Mouse (Mus musculus) stomach, embryonic 16.5 days (tissue): ENCODE measurements around the gene Atp2a3. TPM values are rescaled to one million over a fixed set of nuclear protein-coding genes. Genes with fewer than 3 reads are reported as not detected.

Experiments
- ATAC-seq: fragments of 200-750 bp; cut with Nextera tagmentation; 2 replicates; pipeline ENCODE4 v1.8.0; 2017; ENCODE audit warnings: moderate number of reproducible peaks, moderate TSS enrichment; ENCODE audit not compliant: insufficient read depth, low FRiP score
- H3K27ac ChIP-seq: fragments of 300-500 bp; sonication (generic); 2 replicates; pipeline ENCODE4 v1.5.1; 2014; ENCODE audit warnings: low read length
- H3K27me3 ChIP-seq: fragments of 300-500 bp; sonication (generic); 2 replicates; pipeline ENCODE4 v1.6.1; 2014; ENCODE audit warnings: low read length, control low read depth, mixed read lengths; ENCODE audit not compliant: control insufficient read depth, insufficient read depth
- H3K36me3 ChIP-seq: fragments of 300-500 bp; sonication (generic); 2 replicates; pipeline ENCODE4 v1.6.1; 2014; ENCODE audit warnings: low read length; ENCODE audit not compliant: control insufficient read depth, insufficient read depth
- H3K4me1 ChIP-seq: fragments of 300-500 bp; sonication (generic); 2 replicates; pipeline ENCODE4 v1.6.1; 2014; ENCODE audit warnings: low read length, control low read depth, mixed read lengths; ENCODE audit not compliant: control insufficient read depth, insufficient read depth
- H3K4me2 ChIP-seq: fragments of 300-500 bp; sonication (generic); 2 replicates; pipeline ENCODE4 v1.6.1; 2014; ENCODE audit warnings: low read depth, low read length, mixed read lengths
- H3K4me3 ChIP-seq: fragments of 300-500 bp; sonication (generic); replicated peaks from 2 replicates; pipeline ENCODE4 v1.5.1; 2014; ENCODE audit warnings: mild to moderate bottlenecking, low read length
- H3K9ac ChIP-seq: fragments of 300-500 bp; sonication (generic); 2 replicates; pipeline ENCODE4 v1.6.1; 2014; ENCODE audit warnings: low read length
- H3K9me3 ChIP-seq: fragments of 300-500 bp; sonication (generic); replicated peaks from 2 replicates; pipeline ENCODE4 v1.6.1; 2016; ENCODE audit warnings: low read length, control low read depth; ENCODE audit not compliant: control insufficient read depth
- WGBS: fragments of 180-500 bp; shearing (Covaris S2); extraction: QIAGEN DNeasy Blood & Tissue Kit; methylation state at CpG from one replicate; pipeline ENCODE4 v1.1.7; 2014; 5-methylcytosine and 5-hydroxymethylcytosine counted together
- polyA plus RNA-seq: library from polyadenylated mRNA; unstranded; fragments of >200 nt; fragmentation: Nextera tagmentation; extraction: Ambion mirVana; gene quantifications from 2 replicates; pipeline ENCODE4 v1.2.1, GENCODE M21; 2015

Atp2a3 gene
- polyA plus RNA-seq, 1 experiment from 2014 or later = 23.9 TPM

- Histone ChIP-seq H3K36me3 (no peaks in the 10 kb centered on the region), H3K4me1 (peaks cover 37% of the 10 kb centered on the region), H3K4me3 (no peak overlapping the region), H3K9ac (peak overlapping the region; percentile 23; the same call in 1 of the 2 replicates), H3K27me3 (0 out of 2 replicates have a peak, but pooled peaks cover 4% of the 10 kb centered on the region), H3K4me2 (peak overlapping the region; percentile 24; the same call in 1 of the 2 replicates), H3K27ac (peak overlapping the region; percentile 78), H3K9me3 (no peaks in the 10 kb centered on the region)
- 29% methylated on average over 7 of the region's 7 CpGs for WGBS
- ATAC-seq = peak; percentile 71; the same call in 1 of the 2 replicates
Observed at GRCm38 (mm10) chr11:72963058-72963788, 2.3 kb downstream of the Atp2a3 start.

GRCm38 (mm10) chr11:72963789-72964294, 2.9 kb downstream of the Atp2a3 start:
- Histone ChIP-seq H3K4me1 (peaks cover 37% of the 10 kb centered on the region), H3K27me3 (0 out of 2 replicates have a peak, but pooled peaks cover 4% of the 10 kb centered on the region), H3K9me3 (no peaks in the 10 kb centered on the region), H3K4me2 (peak overlapping the region; percentile 24; the same call in 1 of the 2 replicates), H3K4me3 (no peak overlapping the region), H3K9ac (peak overlapping the region; percentile 23; the same call in 1 of the 2 replicates), H3K36me3 (no peaks in the 10 kb centered on the region), H3K27ac (peak overlapping the region; percentile 78)
- WGBS = 42% methylated on average over 3 of the region's 3 CpGs
- no peak for ATAC-seq

GRCm38 (mm10) chr11:72974995-72975503, 14.1 kb downstream of the Atp2a3 start:
- no peak overlapping the region for H3K4me2 ChIP-seq
- no peak for ATAC-seq
- no peaks in the 10 kb centered on the region for H3K9me3 ChIP-seq
- H3K36me3 ChIP-seq = no peaks in the 10 kb centered on the region
- no peaks in the 10 kb centered on the region for H3K27me3 ChIP-seq
- H3K4me3 ChIP-seq = no peak overlapping the region
- 84% methylated on average over 13 of the region's 13 CpGs for WGBS
- no peak overlapping the region for H3K27ac ChIP-seq
- H3K4me1 ChIP-seq = 0 out of 2 replicates have a peak, but pooled peaks cover 6% of the 10 kb centered on the region
- no peak overlapping the region for H3K9ac ChIP-seq

- ATAC-seq = no peak
- Histone ChIP-seq H3K36me3 (no peaks in the 10 kb centered on the region), H3K27me3 (no peaks in the 10 kb centered on the region), H3K27ac (no peak overlapping the region), H3K9ac (no peak overlapping the region), H3K4me1 (peaks cover 13% of the 10 kb centered on the region; the same call in 1 of the 2 replicates), H3K9me3 (no peaks in the 10 kb centered on the region), H3K4me3 (no peak overlapping the region), H3K4me2 (no peak overlapping the region)
- 87% methylated on average over 9 of the region's 9 CpGs for WGBS
Observed at GRCm38 (mm10) chr11:72982516-72982915, 21.5 kb downstream of the Atp2a3 start.

- Histone ChIP-seq H3K4me2 (no peak overlapping the region), H3K36me3 (no peaks in the 10 kb centered on the region), H3K9me3 (no peaks in the 10 kb centered on the region), H3K27ac (no peak overlapping the region), H3K4me1 (peaks cover 11% of the 10 kb centered on the region; the same call in 1 of the 2 replicates), H3K27me3 (no peaks in the 10 kb centered on the region), H3K9ac (no peak overlapping the region), H3K4me3 (no peak overlapping the region)
- 43% methylated on average over 5 of the region's 5 CpGs for WGBS
- ATAC-seq = no peak
Observed at GRCm38 (mm10) chr11:72983283-72983682, 22.3 kb downstream of the Atp2a3 start.

GRCm38 (mm10) chr11:72986745-72987144, 25.8 kb downstream of the Atp2a3 start:
- Histone ChIP-seq H3K36me3 (no peaks in the 10 kb centered on the region), H3K4me1 (peaks cover 17% of the 10 kb centered on the region), H3K27ac (no peak overlapping the region), H3K4me2 (no peak overlapping the region), H3K9ac (no peak overlapping the region), H3K27me3 (no peaks in the 10 kb centered on the region), H3K4me3 (no peak overlapping the region), H3K9me3 (no peaks in the 10 kb centered on the region)
- 58% methylated on average over 5 of the region's 5 CpGs for WGBS
- no peak for ATAC-seq

GRCm38 (mm10) chr11:72987234-72987633, 26.3 kb downstream of the Atp2a3 start:
- H3K9me3 ChIP-seq = no peaks in the 10 kb centered on the region
- H3K27ac ChIP-seq = no peak overlapping the region
- H3K4me3 ChIP-seq = no peak overlapping the region
- no peak overlapping the region for H3K9ac ChIP-seq
- no peak for ATAC-seq
- peaks cover 22% of the 10 kb centered on the region for H3K4me1 ChIP-seq
- H3K36me3 ChIP-seq = no peaks in the 10 kb centered on the region
- no peaks in the 10 kb centered on the region for H3K27me3 ChIP-seq
- H3K4me2 ChIP-seq = no peak overlapping the region
- WGBS = 62% methylated on average over 5 of the region's 5 CpGs

- no peak for ATAC-seq
- H3K9me3 ChIP-seq = no peaks in the 10 kb centered on the region
- no peak overlapping the region for H3K9ac ChIP-seq
- no peak overlapping the region for H3K4me2 ChIP-seq
- no peak overlapping the region for H3K4me3 ChIP-seq
- no peaks in the 10 kb centered on the region for H3K27me3 ChIP-seq
- 62% methylated on average over 5 of the region's 5 CpGs for WGBS
- H3K4me1 ChIP-seq = peaks cover 25% of the 10 kb centered on the region
- no peaks in the 10 kb centered on the region for H3K36me3 ChIP-seq
- H3K27ac ChIP-seq = no peak overlapping the region
Observed at GRCm38 (mm10) chr11:72987807-72988206, 26.8 kb downstream of the Atp2a3 start.

- Histone ChIP-seq H3K9me3 (no peaks in the 10 kb centered on the region), H3K36me3 (no peaks in the 10 kb centered on the region), H3K9ac (no peak overlapping the region), H3K27ac (no peak overlapping the region), H3K27me3 (no peaks in the 10 kb centered on the region), H3K4me1 (peaks cover 25% of the 10 kb centered on the region), H3K4me3 (no peak overlapping the region), H3K4me2 (no peak overlapping the region)
- no peak for ATAC-seq
- 63% methylated on average over 6 of the region's 6 CpGs for WGBS
Observed at GRCm38 (mm10) chr11:72989044-72989443, 28.1 kb downstream of the Atp2a3 start.
